Mouse (Mus musculus): ENCODE measurements around the gene Cyp4b1. TPM values are rescaled to one million over a fixed set of nuclear protein-coding genes. Genes with fewer than 3 reads are reported as not detected.
"Not testable (repeated sequence)": the region's sequence is repeated elsewhere in the genome, so short reads cannot be mapped to it uniquely, and the experiment has no call there.

The Cyp4b1 gene
- polyA plus RNA-seq (2011; ENCODE audit: insufficient read depth, insufficient read length, low read depth, missing spikeins) = not detected in 2 replicates

DNA sequence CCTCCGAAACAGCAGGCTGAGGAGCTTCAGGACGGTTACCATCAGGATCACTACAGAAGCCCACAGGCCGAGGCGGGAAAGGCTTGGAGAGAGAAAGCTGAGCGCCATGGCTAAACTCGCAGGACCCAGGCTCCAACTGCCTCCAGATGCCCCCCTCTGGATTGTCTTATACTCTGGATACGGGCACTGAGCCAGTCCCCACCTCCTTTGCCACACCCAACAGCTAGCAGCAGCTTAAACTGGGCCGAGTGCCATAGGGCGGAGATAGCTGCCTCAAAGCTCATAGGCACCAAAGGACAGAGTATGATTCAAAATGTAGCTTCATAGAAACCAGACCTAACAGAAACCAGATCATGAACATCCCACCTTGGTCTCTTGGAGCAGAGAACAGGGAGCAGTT lies at the start of gene Cyp4b1:
TSS of gene Cyp4b1 (minus strand) at position 144 of the 400 bp plus-strand sequence.
- H3K4me1 ChIP-seq (ENCODE audit: control insufficient read depth, insufficient read depth, low read length) = no peaks in the 10 kb centered on the region
- no peak within 1 kb of the TSS for H3K4me3 ChIP-seq (ENCODE audit: low read depth, low read length)
- H3K9ac ChIP-seq (ENCODE audit: low read depth, poor library complexity, severe bottlenecking) = no peak within 1 kb of the TSS
- H3K36me3 ChIP-seq (ENCODE audit: control insufficient read depth, insufficient read depth, low read length, poor library complexity, severe bottlenecking) = no peaks in the 10 kb centered on the region
- no peak within 1 kb of the TSS for H3K27ac ChIP-seq (ENCODE audit: insufficient read depth, low read length)
- H3K9me3 ChIP-seq (replicated peaks; ENCODE audit: control insufficient read depth, insufficient read depth, low read length, poor library complexity, severe bottlenecking) = no peaks in the 10 kb centered on the region
- no peak for TF ChIP-seq EP300 (IDR thresholded peaks at IDR 0.05; ENCODE audit: insufficient read depth, low read depth, low read length)
- TF ChIP-seq CTCF (IDR thresholded peaks at IDR 0.05; ENCODE audit: low read depth, low read length) = no peak
- TF ChIP-seq POLR2A (IDR thresholded peaks at IDR 0.05; ENCODE audit: insufficient read depth, low read length) = no peak
- H3K27me3 ChIP-seq (ENCODE audit: control insufficient read depth, insufficient read depth, low read length, poor library complexity, severe bottlenecking) = no peaks in the 10 kb centered on the region

DNA sequence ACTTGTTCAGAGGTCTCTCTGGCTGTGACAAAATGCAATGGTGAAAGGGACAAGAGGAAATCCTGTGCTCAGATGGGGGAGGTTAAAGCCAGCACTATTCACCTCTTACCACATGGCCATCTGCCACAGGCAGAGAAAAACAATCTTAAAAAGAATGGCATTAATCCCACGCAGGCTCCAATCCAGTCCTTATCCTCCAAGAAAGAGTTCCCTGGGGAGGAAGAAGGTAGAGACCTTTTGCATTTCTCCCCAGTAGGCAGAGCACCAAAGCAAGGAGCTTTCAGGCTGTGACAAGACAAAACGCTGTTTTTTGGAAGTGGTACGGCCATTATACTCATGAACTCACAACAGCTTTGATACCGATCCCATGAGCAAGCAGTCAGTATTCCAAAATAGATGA lies 38.8 kb upstream of the Cyp4b1 start:
- H3K27ac ChIP-seq (ENCODE audit: insufficient read depth, low read length) = no peak overlapping the region
- H3K9me3 ChIP-seq (replicated peaks; ENCODE audit: control insufficient read depth, insufficient read depth, low read length, poor library complexity, severe bottlenecking) = no peaks in the 10 kb centered on the region
- TF ChIP-seq CTCF (IDR thresholded peaks at IDR 0.05; ENCODE audit: low read depth, low read length) = no peak
- no peaks in the 10 kb centered on the region for H3K27me3 ChIP-seq (ENCODE audit: control insufficient read depth, insufficient read depth, low read length, poor library complexity, severe bottlenecking)
- H3K4me1 ChIP-seq (ENCODE audit: control insufficient read depth, insufficient read depth, low read length) = no peaks in the 10 kb centered on the region
- H3K36me3 ChIP-seq (ENCODE audit: control insufficient read depth, insufficient read depth, low read length, poor library complexity, severe bottlenecking) = no peaks in the 10 kb centered on the region
- H3K4me3 ChIP-seq (ENCODE audit: low read depth, low read length) = no peak overlapping the region
- H3K9ac ChIP-seq (ENCODE audit: low read depth, poor library complexity, severe bottlenecking) = no peak overlapping the region

DNA sequence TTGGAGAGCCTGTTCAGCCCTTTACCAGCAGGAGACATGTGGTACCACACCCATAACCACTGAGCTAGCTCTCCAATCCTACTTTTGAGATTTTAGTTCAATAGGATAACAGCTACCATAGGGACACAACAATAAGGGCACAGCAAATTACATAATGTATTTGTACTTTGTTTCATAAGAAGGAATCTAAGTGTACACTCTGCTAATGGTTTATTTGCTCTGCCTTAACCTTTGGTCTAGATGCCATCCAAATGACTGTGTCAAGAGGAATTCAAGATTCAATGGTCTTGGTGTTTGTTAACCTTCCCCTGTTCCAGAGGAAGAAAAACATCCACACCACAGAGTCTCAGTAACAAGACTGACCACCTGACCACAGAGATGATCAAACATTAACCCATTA lies 11.7 kb upstream of the Cyp4b1 start:
- TF ChIP-seq POLR2A (IDR thresholded peaks at IDR 0.05; ENCODE audit: insufficient read depth, low read length) (no peak), EP300 (IDR thresholded peaks at IDR 0.05; ENCODE audit: insufficient read depth, low read depth, low read length) (no peak), CTCF (IDR thresholded peaks at IDR 0.05; ENCODE audit: low read depth, low read length) (no peak)
- Histone ChIP-seq H3K27me3 (ENCODE audit: control insufficient read depth, insufficient read depth, low read length, poor library complexity, severe bottlenecking) (no peaks in the 10 kb centered on the region), H3K4me1 (ENCODE audit: control insufficient read depth, insufficient read depth, low read length) (no peaks in the 10 kb centered on the region), H3K36me3 (ENCODE audit: control insufficient read depth, insufficient read depth, low read length, poor library complexity, severe bottlenecking) (no peaks in the 10 kb centered on the region), H3K9ac (ENCODE audit: low read depth, poor library complexity, severe bottlenecking) (no peak overlapping the region), H3K9me3 (replicated peaks; ENCODE audit: control insufficient read depth, insufficient read depth, low read length, poor library complexity, severe bottlenecking) (peaks cover 8% of the 10 kb centered on the region), H3K27ac (ENCODE audit: insufficient read depth, low read length) (no peak overlapping the region), H3K4me3 (ENCODE audit: low read depth, low read length) (no peak overlapping the region)

DNA sequence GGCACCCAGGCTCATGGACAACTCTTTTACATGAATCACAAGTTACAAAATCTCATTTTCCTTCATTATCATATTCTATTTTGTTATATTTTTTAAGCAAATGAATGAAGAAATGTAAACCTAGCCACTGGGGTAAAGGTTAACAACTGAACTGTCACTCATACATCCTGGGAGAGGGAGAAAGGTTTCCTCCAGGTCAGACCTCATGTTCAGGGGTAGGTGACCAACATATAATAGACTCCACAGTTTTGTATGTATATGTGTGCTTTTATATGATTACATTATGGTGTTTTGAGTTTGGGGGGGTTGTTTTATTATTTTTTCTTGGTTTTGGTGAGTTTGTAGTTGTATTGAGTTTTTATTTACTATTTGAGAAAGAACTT lies 10.3 kb upstream of the Cyp4b1 start:
- no peaks in the 10 kb centered on the region for H3K27me3 ChIP-seq (ENCODE audit: control insufficient read depth, insufficient read depth, low read length, poor library complexity, severe bottlenecking)
- H3K9ac ChIP-seq (ENCODE audit: low read depth, poor library complexity, severe bottlenecking) = no peak overlapping the region
- no peaks in the 10 kb centered on the region for H3K4me1 ChIP-seq (ENCODE audit: control insufficient read depth, insufficient read depth, low read length)
- peaks cover 5% of the 10 kb centered on the region for H3K9me3 ChIP-seq (replicated peaks; ENCODE audit: control insufficient read depth, insufficient read depth, low read length, poor library complexity, severe bottlenecking)
- no peaks in the 10 kb centered on the region for H3K36me3 ChIP-seq (ENCODE audit: control insufficient read depth, insufficient read depth, low read length, poor library complexity, severe bottlenecking)
- H3K4me3 ChIP-seq (ENCODE audit: low read depth, low read length) = no peak overlapping the region
- TF ChIP-seq POLR2A (IDR thresholded peaks at IDR 0.05; ENCODE audit: insufficient read depth, low read length) = no peak
- no peak overlapping the region for H3K27ac ChIP-seq (ENCODE audit: insufficient read depth, low read length)

DNA sequence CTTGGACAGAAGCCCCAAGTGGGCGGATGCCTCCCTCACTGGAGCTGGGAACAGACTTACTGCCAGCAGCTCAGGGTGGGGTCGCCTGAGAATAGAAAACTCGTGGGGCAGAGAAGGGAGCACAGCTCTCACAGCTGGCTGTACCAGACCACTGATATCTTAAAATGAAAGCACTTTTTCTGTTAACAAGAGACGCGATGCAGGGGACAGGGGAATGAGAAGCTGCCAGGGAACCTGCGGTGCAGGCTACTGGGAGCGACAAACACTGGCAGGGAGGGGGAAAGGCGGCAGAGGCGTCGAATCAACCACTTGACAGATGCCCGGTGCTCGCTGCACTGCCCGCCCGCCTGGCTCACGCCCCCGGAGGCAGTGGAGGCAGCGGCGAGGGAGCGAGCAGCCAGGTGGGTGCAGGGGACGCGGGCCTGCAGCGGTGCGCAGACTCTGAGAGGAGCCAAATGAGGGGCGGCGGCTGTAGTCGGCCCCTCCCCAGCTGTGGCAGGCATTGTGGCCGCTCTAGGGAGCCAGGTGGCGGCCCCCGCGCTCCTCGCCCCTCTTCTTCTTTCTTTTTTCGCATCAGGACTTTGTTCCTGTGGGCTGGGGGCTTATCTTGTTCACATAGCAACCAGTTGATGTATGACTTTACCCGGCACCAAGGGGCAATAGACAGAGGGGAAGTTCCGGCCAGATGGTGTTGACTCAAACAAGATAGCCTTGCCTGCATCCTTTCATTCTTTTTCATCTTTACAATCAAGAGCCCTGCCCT lies 9.8 kb upstream of the Cyp4b1 start:
- no peaks in the 10 kb centered on the region for H3K9me3 ChIP-seq (replicated peaks; ENCODE audit: control insufficient read depth, insufficient read depth, low read length, poor library complexity, severe bottlenecking)
- H3K4me3 ChIP-seq (ENCODE audit: low read depth, low read length) = peak overlapping the region; percentile 44
- H3K36me3 ChIP-seq (ENCODE audit: control insufficient read depth, insufficient read depth, low read length, poor library complexity, severe bottlenecking) = no peaks in the 10 kb centered on the region
- no peaks in the 10 kb centered on the region for H3K27me3 ChIP-seq (ENCODE audit: control insufficient read depth, insufficient read depth, low read length, poor library complexity, severe bottlenecking)
- no peak for TF ChIP-seq EP300 (IDR thresholded peaks at IDR 0.05; ENCODE audit: insufficient read depth, low read depth, low read length)
- no peak for TF ChIP-seq CTCF (IDR thresholded peaks at IDR 0.05; ENCODE audit: low read depth, low read length)
- no peak for TF ChIP-seq POLR2A (IDR thresholded peaks at IDR 0.05; ENCODE audit: insufficient read depth, low read length)
- H3K27ac ChIP-seq (ENCODE audit: insufficient read depth, low read length) = no peak overlapping the region
- H3K4me1 ChIP-seq (ENCODE audit: control insufficient read depth, insufficient read depth, low read length) = no peaks in the 10 kb centered on the region
- no peak overlapping the region for H3K9ac ChIP-seq (ENCODE audit: low read depth, poor library complexity, severe bottlenecking)

DNA sequence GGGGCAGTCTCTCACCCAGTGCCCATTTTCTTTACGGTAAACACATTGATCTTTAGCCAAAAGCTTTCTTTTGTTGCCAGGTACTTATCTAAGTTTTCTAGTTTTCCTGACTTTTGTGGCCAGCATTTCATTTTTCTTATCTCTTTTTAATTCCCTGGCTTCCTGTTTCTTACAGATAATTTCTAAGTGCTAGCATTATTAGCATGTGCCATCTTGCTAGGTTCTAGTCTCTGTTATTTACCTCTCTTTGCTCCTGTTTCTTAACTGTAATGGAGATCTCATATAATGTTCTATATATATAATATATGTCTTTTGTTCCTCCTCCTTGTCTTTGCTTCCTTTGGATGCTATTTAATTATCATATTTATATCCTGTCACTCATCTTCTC lies 9.0 kb upstream of the Cyp4b1 start:
- not testable (repeated sequence) for H3K27ac ChIP-seq (ENCODE audit: insufficient read depth, low read length); H3K36me3 ChIP-seq (ENCODE audit: control insufficient read depth, insufficient read depth, low read length, poor library complexity, severe bottlenecking); H3K4me3 ChIP-seq (ENCODE audit: low read depth, low read length); H3K4me1 ChIP-seq (ENCODE audit: control insufficient read depth, insufficient read depth, low read length); H3K9ac ChIP-seq (ENCODE audit: low read depth, poor library complexity, severe bottlenecking); H3K9me3 ChIP-seq (replicated peaks; ENCODE audit: control insufficient read depth, insufficient read depth, low read length, poor library complexity, severe bottlenecking); H3K27me3 ChIP-seq (ENCODE audit: control insufficient read depth, insufficient read depth, low read length, poor library complexity, severe bottlenecking)

DNA sequence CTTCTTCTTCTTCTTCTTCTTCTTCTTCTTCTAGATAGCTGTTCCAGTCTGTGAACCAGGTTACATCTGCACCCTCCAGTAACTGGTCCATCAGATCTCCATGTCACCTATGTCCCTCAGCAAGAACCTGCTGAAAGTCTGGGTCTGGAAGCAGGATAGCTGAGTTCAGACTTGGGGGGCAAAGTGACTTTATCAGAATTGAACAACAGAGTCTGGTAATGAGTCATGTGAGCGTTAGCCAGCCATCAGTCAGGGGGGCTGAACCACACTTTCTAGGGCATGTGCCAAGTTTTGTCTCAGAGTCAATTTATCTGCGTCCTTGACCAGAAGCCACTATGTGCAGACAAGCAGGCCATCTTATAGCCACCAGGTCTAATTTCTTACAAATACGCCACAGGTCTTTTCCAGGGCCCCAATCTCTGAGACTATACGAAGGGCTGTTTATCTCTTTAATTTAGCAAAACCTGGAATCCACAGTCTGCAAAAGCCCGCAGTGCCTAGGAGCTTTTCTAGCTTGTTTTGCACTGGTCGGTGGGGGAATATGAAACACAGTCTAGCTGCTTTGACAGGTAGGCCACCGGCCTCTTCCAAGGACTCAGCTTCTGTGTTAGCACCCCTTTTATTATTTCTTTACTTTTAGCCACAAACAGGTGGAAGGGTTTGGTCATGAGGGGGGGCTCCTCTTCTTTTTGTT lies 8.5 kb upstream of the Cyp4b1 start:
- H3K27me3 ChIP-seq (ENCODE audit: control insufficient read depth, insufficient read depth, low read length, poor library complexity, severe bottlenecking); H3K4me3 ChIP-seq (ENCODE audit: low read depth, low read length); H3K9me3 ChIP-seq (replicated peaks; ENCODE audit: control insufficient read depth, insufficient read depth, low read length, poor library complexity, severe bottlenecking); H3K27ac ChIP-seq (ENCODE audit: insufficient read depth, low read length); H3K9ac ChIP-seq (ENCODE audit: low read depth, poor library complexity, severe bottlenecking); H3K4me1 ChIP-seq (ENCODE audit: control insufficient read depth, insufficient read depth, low read length); H3K36me3 ChIP-seq (ENCODE audit: control insufficient read depth, insufficient read depth, low read length, poor library complexity, severe bottlenecking): not testable (repeated sequence)
